Mouse (Mus musculus) neural tube, embryonic 13.5 days (tissue): ENCODE measurements around the gene Fam189a1. TPM values are rescaled to one million over a fixed set of nuclear protein-coding genes. Genes with fewer than 3 reads are reported as not detected.

Source experiments
- ATAC-seq: fragments of 200-750 bp; cut with Nextera tagmentation; 2 replicates; pipeline ENCODE4 v1.8.0; 2017; ENCODE audit warnings: low read depth, mild to moderate bottlenecking, moderate TSS enrichment, moderate library complexity
- H3K27ac ChIP-seq: fragments of 300-500 bp; sonication (generic); replicated peaks from 2 replicates; pipeline ENCODE4 v1.5.1; 2015; ENCODE audit warnings: moderate library complexity, mild to moderate bottlenecking, inconsistent platforms
- H3K27me3 ChIP-seq: fragments of 300-500 bp; sonication (generic); 2 replicates; pipeline ENCODE4 v1.6.1; 2015; ENCODE audit warnings: mild to moderate bottlenecking, inconsistent platforms
- H3K36me3 ChIP-seq: fragments of 300-500 bp; sonication (generic); 2 replicates; pipeline ENCODE4 v1.6.1; 2015; ENCODE audit warnings: mild to moderate bottlenecking, inconsistent platforms
- H3K4me1 ChIP-seq: fragments of 300-500 bp; sonication (generic); replicated peaks from 2 replicates; pipeline ENCODE4 v1.6.1; 2015; ENCODE audit warnings: inconsistent platforms
- H3K4me2 ChIP-seq: fragments of 300-500 bp; sonication (generic); 2 replicates; pipeline ENCODE4 v1.6.1; 2015; ENCODE audit warnings: inconsistent platforms, mild to moderate bottlenecking, moderate library complexity
- H3K4me3 ChIP-seq: fragments of 300-500 bp; sonication (generic); 2 replicates; pipeline ENCODE4 v1.5.1; 2015; ENCODE audit warnings: mild to moderate bottlenecking, inconsistent platforms
- H3K9ac ChIP-seq: fragments of 300-500 bp; sonication (generic); 2 replicates; pipeline ENCODE4 v1.6.1; 2015; ENCODE audit warnings: moderate library complexity, mild to moderate bottlenecking, inconsistent platforms
- H3K9me3 ChIP-seq: fragments of 300-500 bp; sonication (generic); 2 replicates; pipeline ENCODE4 v1.6.1; 2016; ENCODE audit warnings: inconsistent platforms
- WGBS: fragments of 180-500 bp; shearing (Covaris S2); methylation state at CpG from one replicate; pipeline ENCODE4 v1.1.7; 2015; 5-methylcytosine and 5-hydroxymethylcytosine counted together
- polyA plus RNA-seq: library from polyadenylated mRNA; unstranded; fragments of >200 nt; fragmentation: Nextera tagmentation; extraction: Ambion mirVana; gene quantifications from 2 replicates; pipeline ENCODE4 v1.2.1, GENCODE M21; 2015

Gene Fam189a1
- polyA plus RNA-seq, 1 experiment from 2014 or later, result 10.8 TPM

DNA sequence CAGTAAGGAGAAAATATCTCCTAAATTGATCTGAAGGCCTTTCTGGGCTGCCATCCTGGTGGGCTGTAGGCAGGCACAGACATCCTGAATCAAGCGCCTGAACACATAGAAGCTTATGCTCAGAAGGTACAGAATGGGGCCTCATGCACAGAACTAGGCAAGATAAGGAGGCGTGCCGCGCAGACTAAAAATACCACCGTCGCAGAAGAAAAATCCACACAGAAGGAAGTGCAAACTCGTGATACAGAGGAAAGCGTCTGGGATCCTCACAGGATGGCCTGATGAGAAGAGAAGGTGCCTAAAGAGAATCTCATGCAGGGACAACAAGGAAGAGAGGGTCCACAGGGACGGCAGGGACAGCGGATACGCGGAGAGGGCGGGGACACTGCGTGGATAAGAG is 58.7 kb downstream of the Fam189a1 start:
- Histone ChIP-seq H3K4me2 (no peak overlapping the region), H3K27ac (no peak overlapping the region), H3K27me3 (no peaks in the 10 kb centered on the region), H3K36me3 (no peaks in the 10 kb centered on the region), H3K9ac (no peak overlapping the region), H3K4me3 (no peak overlapping the region), H3K9me3 (no peaks in the 10 kb centered on the region), H3K4me1 (peaks cover 5% of the 10 kb centered on the region; the same call in 1 of the 2 replicates)
- 92% methylated on average over 14 of the region's 14 CpGs for WGBS
- ATAC-seq, result no peak

DNA sequence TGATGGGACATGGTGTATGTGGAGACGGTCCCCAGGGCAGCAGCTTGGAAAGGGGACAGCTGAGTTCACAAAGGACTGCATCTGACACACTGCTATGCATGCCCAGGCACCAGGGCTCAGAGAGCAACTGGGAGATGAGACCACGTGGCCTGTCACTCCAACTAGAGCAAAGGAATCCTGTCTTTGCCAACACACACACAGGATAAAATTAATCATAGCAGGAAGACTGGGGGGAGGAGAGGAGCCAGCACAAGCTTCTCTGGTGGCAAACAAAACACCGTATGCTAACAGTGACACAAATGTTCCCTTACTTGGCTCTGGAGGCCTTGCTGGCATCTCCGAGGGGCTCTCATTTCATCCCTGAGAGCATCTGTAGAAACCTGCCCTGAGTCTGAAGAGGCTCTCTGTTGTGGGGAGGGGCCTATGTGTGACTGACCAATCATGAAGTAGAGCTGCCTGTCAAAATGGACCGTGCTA is 60.7 kb downstream of the Fam189a1 start:
- Histone ChIP-seq H3K4me1 (peaks cover 5% of the 10 kb centered on the region; the same call in 1 of the 2 replicates), H3K9me3 (no peaks in the 10 kb centered on the region), H3K9ac (no peak overlapping the region), H3K4me2 (no peak overlapping the region), H3K27me3 (no peaks in the 10 kb centered on the region), H3K36me3 (no peaks in the 10 kb centered on the region), H3K27ac (no peak overlapping the region), H3K4me3 (no peak overlapping the region)
- 63% methylated on average over 5 of the region's 5 CpGs for WGBS
- ATAC-seq, result 0 out of 2 replicates have a peak, but pooled peaks have one; percentile 32

DNA sequence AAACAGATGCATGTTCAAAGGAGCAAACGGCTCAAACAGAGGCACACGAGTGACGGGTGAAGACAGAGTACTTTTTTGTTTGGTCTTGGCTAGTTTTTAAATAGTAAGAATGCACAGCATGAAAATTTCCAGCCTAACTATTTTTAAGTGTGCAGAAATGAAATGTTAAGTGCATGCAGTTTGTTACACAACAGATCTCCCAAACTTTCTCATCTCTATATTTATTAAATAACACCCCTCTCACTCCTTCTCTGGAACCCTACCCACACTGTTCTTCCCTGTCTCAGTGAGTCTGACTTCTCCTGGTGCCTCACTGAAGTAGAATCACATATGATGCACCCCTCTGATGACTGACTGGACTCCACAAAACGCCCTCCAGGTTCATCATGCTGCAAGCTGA is 63.1 kb downstream of the Fam189a1 start:
- Histone ChIP-seq H3K27ac (no peak overlapping the region), H3K9ac (no peak overlapping the region), H3K4me3 (no peak overlapping the region), H3K9me3 (no peaks in the 10 kb centered on the region), H3K4me2 (no peak overlapping the region), H3K36me3 (no peaks in the 10 kb centered on the region), H3K27me3 (no peaks in the 10 kb centered on the region), H3K4me1 (peaks cover 5% of the 10 kb centered on the region; the same call in 1 of the 2 replicates)
- ATAC-seq, result no peak
- WGBS, result 87% methylated on average over 4 of the region's 4 CpGs

DNA sequence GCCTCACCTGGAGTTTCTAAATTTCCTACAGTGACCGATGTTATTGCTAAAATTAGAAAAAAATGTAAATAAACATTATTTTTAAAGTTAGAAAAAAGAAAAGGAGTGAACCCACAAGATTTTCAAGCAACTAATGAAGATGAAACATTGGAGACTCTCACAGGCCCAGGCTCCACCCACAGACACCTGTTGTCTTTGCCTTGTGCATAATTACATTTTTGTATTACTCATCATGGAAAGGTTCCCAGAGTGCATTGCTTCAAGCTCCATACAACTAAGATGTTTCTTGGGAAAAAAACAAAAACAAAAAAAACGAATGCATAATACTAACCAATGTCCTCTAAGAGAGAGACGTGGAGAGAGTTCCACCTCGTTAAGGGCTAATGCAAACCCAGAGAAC is 64.9 kb downstream of the Fam189a1 start:
- Histone ChIP-seq H3K27ac (no peak overlapping the region), H3K4me2 (no peak overlapping the region), H3K27me3 (no peaks in the 10 kb centered on the region), H3K4me3 (no peak overlapping the region), H3K4me1 (peaks cover 5% of the 10 kb centered on the region; the same call in 1 of the 2 replicates), H3K9me3 (no peaks in the 10 kb centered on the region), H3K36me3 (no peaks in the 10 kb centered on the region), H3K9ac (no peak overlapping the region)
- 85% methylated on average over 4 of the region's 4 CpGs for WGBS
- ATAC-seq, result no peak

DNA sequence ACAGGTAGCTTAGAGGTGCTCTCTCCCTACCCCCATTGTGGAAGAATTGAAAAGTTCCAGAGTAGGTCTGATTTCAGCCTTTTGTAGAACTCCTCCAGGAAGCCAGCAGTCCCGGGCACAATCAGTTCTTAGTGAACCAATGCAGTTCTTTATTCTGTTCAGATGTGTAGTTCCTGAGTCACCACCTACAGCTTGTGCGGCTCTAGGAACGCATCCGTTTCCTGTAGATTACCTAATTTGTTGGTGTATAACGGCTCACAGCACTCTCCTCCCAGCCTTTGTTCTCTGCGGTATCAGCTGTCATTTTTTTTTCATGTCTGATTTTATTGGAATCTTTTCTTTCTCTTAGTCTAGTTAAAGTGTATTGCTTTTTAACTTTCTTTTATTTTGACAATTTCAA is 70.4 kb downstream of the Fam189a1 start:
- Histone ChIP-seq H3K4me2 (no peak overlapping the region), H3K27ac (no peak overlapping the region), H3K4me1 (peaks cover 8% of the 10 kb centered on the region), H3K36me3 (no peaks in the 10 kb centered on the region), H3K4me3 (no peak overlapping the region), H3K9ac (no peak overlapping the region), H3K9me3 (no peaks in the 10 kb centered on the region), H3K27me3 (no peaks in the 10 kb centered on the region)
- ATAC-seq, result no peak
- WGBS, result 81% methylated on average over 6 of the region's 6 CpGs

DNA sequence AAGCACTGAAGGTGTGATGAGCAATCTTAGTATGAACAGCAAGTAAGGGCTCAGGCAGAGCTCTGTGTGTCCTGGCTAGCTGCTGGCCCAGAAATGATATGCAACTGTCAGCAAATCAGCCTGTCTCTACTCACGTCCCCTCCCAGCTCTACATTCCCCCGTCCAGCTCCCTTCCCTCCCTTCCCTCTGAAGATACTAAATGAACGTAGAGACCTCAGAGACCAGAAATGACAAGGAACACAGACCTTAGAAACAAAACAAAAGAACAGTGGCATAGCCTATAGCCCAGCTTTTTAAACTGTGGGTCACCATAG is 73.6 kb downstream of the Fam189a1 start:
- Histone ChIP-seq H3K27ac (no peak overlapping the region), H3K9me3 (no peaks in the 10 kb centered on the region), H3K4me3 (no peak overlapping the region), H3K27me3 (no peaks in the 10 kb centered on the region), H3K4me1 (peaks cover 8% of the 10 kb centered on the region), H3K4me2 (no peak overlapping the region), H3K9ac (no peak overlapping the region), H3K36me3 (no peaks in the 10 kb centered on the region)
- no peak for ATAC-seq
- 52% methylated on average over 3 of the region's 3 CpGs for WGBS

DNA sequence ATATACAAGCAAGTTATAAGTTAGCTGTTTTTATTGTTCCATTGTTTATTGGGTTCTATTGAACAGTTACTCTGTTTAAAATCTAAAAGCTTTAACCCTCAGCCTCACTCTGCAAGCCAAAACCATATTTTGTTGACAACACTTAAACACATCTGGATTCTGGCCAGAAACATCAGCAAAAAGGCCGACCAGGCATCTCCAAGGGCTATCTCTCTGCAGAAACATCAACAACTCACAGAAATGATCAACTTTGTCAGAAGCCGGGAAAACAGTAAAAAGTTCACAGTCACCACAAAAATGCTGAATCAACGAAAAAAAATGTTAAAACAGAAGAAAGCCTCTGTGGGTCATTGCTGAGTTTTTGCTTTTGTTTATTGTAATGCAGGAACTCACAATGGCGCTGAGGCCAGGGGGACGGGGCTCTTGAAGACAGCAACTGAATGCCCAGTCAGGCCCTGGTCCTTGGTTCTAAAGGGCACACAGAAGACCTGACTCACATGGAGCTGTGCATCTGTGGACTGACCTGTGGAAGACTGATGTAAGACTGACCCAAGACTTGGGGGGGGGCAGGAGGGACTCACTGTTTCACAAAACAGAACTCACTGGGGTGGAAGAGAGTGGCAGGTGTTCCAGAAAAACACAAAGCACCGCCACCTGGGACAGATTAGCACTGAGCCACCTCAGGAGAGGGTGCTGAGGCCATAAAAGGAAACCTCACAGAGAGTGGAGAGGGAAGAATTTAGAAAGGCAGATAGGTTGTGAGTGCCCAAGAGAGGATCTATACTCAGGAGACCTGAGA is 74.2 kb downstream of the Fam189a1 start:
- H3K4me3 ChIP-seq, result no peak overlapping the region
- WGBS, result 39% methylated on average over 6 of the region's 6 CpGs
- H3K27me3 ChIP-seq, result no peaks in the 10 kb centered on the region
- H3K4me2 ChIP-seq, result no peak overlapping the region
- H3K9ac ChIP-seq, result no peak overlapping the region
- no peaks in the 10 kb centered on the region for H3K9me3 ChIP-seq
- H3K4me1 ChIP-seq, result peaks cover 8% of the 10 kb centered on the region
- H3K36me3 ChIP-seq, result no peaks in the 10 kb centered on the region
- peak overlapping the region; percentile 20; the same call in 1 of the 2 replicates for H3K27ac ChIP-seq
- ATAC-seq, result no peak

DNA sequence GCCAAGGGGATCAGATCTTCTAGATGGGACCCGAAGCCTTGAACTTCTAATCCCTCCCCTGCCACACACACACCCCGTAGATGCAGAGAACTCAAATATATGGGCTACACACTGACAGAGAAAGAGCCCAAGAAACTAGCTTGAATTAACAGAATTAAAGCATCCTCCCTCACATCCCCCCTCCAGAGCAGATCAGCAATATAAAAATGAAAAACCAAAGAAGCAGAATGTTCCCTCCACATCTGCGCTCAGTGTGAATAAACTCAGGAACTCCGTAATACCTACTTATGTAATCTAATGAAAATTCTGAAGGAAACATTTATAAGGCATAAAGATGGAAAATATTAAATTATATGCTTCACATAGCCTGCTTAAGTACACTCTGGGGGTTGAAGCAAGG is 80.2 kb downstream of the Fam189a1 start:
- Histone ChIP-seq H3K36me3 (no peaks in the 10 kb centered on the region), H3K4me2 (no peak overlapping the region), H3K4me1 (no peaks in the 10 kb centered on the region; the same call in 1 of the 2 replicates), H3K9me3 (no peaks in the 10 kb centered on the region), H3K27ac (0 out of 2 replicates have a peak overlapping the region, but pooled peaks have one; percentile 28), H3K4me3 (no peak overlapping the region), H3K9ac (no peak overlapping the region), H3K27me3 (no peaks in the 10 kb centered on the region)
- ATAC-seq, result 0 out of 2 replicates have a peak, but pooled peaks have one; percentile 8
- WGBS, result 74% methylated on average over 4 of the region's 4 CpGs

DNA sequence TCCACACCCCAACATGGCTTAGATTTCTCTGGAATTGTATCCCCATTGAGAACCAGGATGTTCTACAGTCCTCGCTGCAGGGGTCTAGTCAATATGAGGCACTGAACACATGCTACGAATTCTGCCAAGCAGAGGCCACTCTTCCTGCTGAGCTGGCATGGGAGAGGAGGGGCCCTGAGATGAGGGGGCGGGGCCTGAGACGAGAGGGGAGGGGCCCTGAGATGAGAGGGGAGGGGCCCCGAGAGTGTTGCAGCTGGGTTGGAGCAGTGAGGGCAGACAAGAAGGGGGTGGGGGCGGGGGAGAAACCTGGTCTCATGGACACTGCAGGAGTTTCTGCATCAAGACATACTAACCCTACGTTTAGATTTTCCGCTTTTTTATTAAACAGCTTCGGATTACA is 82.2 kb downstream of the Fam189a1 start:
- ATAC-seq, result no peak
- 47% methylated on average over 9 of the region's 9 CpGs for WGBS
- H3K4me2 ChIP-seq, result no peak overlapping the region

DNA sequence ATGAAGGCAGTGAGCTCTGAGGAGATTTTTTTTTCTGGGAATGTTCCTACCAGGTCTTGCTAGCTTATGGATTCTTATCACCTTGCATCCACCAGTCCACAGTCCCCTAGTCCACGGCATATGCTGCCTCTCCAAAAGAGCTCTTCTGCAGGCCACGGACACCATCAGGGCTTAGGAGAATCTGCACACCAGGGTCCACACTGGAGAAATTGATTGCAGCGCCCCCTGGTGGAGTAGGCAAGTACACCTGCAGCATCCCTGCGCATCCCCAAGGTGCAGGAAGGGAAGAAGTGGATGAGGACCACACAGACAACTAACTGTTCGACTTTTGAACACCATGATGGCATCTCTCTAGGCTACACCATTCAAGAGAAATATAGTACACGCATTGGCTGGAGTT is 82.8 kb downstream of the Fam189a1 start:
- H3K4me1 ChIP-seq, result no peaks in the 10 kb centered on the region; the same call in 1 of the 2 replicates
- no peaks in the 10 kb centered on the region for H3K9me3 ChIP-seq
- no peak overlapping the region for H3K27ac ChIP-seq
- WGBS, result 29% methylated on average over 6 of the region's 6 CpGs
- H3K36me3 ChIP-seq, result no peaks in the 10 kb centered on the region
- no peak overlapping the region for H3K4me3 ChIP-seq
- no peak overlapping the region for H3K9ac ChIP-seq
- H3K4me2 ChIP-seq, result no peak overlapping the region
- no peaks in the 10 kb centered on the region for H3K27me3 ChIP-seq
- ATAC-seq, result 0 out of 2 replicates have a peak, but pooled peaks have one; percentile 29

More for the DNA sequence above, 82.2 kb downstream of the Fam189a1 start:
- Histone ChIP-seq H3K4me1 (no peaks in the 10 kb centered on the region; the same call in 1 of the 2 replicates), H3K9ac (no peak overlapping the region), H3K4me3 (no peak overlapping the region), H3K36me3 (no peaks in the 10 kb centered on the region), H3K27ac (no peak overlapping the region), H3K9me3 (no peaks in the 10 kb centered on the region), H3K27me3 (no peaks in the 10 kb centered on the region)

DNA sequence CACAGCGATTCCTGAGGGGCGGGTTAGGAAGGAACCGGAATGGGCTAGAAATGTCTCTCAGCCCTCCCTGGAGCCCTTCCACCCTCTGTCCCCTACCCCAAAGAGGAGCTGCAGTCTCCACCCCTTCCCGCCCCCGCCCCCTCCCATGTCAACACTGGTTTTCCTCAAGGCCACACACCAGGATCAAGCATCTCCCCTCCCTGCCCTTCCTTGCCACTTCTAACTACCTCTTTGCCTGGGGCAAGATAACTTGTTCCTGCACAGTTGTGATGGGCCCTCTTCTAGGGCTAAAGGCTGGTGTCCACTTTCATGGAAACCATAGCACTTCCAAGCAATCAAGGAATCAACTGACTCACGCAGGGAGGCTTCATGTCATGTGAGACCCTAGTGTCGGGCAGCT is 90.2 kb downstream of the Fam189a1 start:
- no peak overlapping the region for H3K4me3 ChIP-seq
- H3K27ac ChIP-seq, result no peak overlapping the region
- no peak overlapping the region for H3K4me2 ChIP-seq
- no peaks in the 10 kb centered on the region for H3K36me3 ChIP-seq
- H3K9me3 ChIP-seq, result no peaks in the 10 kb centered on the region
- WGBS, result 82% methylated on average over 7 of the region's 7 CpGs
- no peaks in the 10 kb centered on the region for H3K27me3 ChIP-seq
- no peak for ATAC-seq
- peaks cover 12% of the 10 kb centered on the region for H3K4me1 ChIP-seq
- no peak overlapping the region for H3K9ac ChIP-seq

DNA sequence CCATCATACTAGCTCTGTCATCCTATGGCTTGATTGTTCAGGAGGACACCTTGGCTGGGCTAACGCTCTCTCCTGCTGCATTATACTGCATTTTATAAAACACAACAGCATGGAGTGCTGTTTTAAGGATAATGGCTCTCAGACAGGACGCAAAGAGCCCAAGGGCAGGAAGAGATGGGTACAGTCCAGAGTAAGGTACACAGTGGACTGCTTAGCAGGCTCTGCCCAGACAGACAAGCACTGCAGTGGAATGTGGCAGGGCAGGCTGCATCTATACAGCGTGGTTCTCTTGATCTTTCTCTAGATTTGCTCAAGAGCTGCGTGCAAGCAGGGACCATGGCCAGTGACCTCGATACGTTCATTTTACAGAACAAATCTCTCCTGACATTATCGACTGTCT is 90.9 kb downstream of the Fam189a1 start:
- Histone ChIP-seq H3K36me3 (no peaks in the 10 kb centered on the region), H3K27me3 (no peaks in the 10 kb centered on the region), H3K9me3 (no peaks in the 10 kb centered on the region), H3K4me2 (no peak overlapping the region), H3K4me1 (peaks cover 12% of the 10 kb centered on the region), H3K9ac (no peak overlapping the region), H3K4me3 (no peak overlapping the region), H3K27ac (no peak overlapping the region)
- WGBS, result 84% methylated on average over 7 of the region's 7 CpGs
- ATAC-seq, result no peak; the same call in 1 of the 2 replicates
